Mouse (Mus musculus): Measurements from ENCODE around the gene Sun1. TPM values are rescaled to one million over a fixed set of nuclear protein-coding genes. Genes with fewer than 3 reads are reported as not detected.

The Sun1 gene
- polyA plus RNA-seq, 1 experiment from 2014 or later, result 59.3 TPM

- H3K27ac ChIP-seq, result no peak overlapping the region
- peaks cover 73% of the 10 kb centered on the region for H3K36me3 ChIP-seq (replicated peaks)
- WGBS, result 96% methylated on average over 4 of the region's 4 CpGs
- H3K4me1 ChIP-seq, result no peaks in the 10 kb centered on the region
- H3K4me3 ChIP-seq (replicated peaks), result no peak overlapping the region
- no peak overlapping the region for H3K4me2 ChIP-seq
- H3K9me3 ChIP-seq, result no peaks in the 10 kb centered on the region
- no peaks in the 10 kb centered on the region for H3K27me3 ChIP-seq
- no peak for ATAC-seq (ENCODE audit: low FRiP score)
- H3K9ac ChIP-seq, result no peak overlapping the region
Measured at GRCm38 (mm10) chr5:139184897-139185296, 15.5 kb upstream of the Sun1 start.

DNA sequence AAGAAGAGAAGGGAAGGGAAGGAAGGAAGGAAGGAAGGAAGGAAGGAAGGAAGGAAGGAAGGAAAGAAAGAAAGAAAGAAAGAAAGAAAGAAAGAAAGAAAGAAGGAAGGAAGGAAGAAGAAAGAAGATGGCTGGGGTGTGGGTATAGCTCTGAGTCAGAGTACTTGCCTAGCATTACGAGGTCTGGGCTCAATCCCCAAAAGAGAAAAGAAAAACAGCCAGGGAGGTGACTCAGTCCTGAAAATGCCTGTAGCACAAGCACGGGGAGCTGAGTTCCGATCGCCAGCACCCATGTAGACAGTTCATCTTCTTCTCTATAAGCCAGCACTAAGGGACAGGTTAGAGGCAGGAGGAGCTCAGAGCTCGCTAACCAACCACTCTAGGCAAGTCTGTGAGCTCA lies 10.7 kb upstream of the Sun1 start:
- no peaks in the 10 kb centered on the region for H3K27me3 ChIP-seq

GRCm38 (mm10) chr5:139190958-139191357 lies 9.5 kb upstream of the Sun1 start:
- Histone ChIP-seq H3K27me3 (no peaks in the 10 kb centered on the region), H3K4me3 (replicated peaks) (no peak overlapping the region), H3K9ac (no peak overlapping the region), H3K4me1 (no peaks in the 10 kb centered on the region), H3K36me3 (replicated peaks) (peaks cover 17% of the 10 kb centered on the region), H3K4me2 (no peak overlapping the region), H3K9me3 (no peaks in the 10 kb centered on the region), H3K27ac (no peak overlapping the region)
- WGBS, result 84% methylated on average over 5 of the region's 5 CpGs
- ATAC-seq (ENCODE audit: low FRiP score), result no peak

More for the DNA sequence above, 10.7 kb upstream of the Sun1 start:
- ATAC-seq (ENCODE audit: low FRiP score), result no peak
- peaks cover 29% of the 10 kb centered on the region for H3K36me3 ChIP-seq (replicated peaks)
- WGBS, result 95% methylated on average over 5 of the region's 5 CpGs
- H3K9me3 ChIP-seq, result no peaks in the 10 kb centered on the region
- H3K4me1 ChIP-seq, result no peaks in the 10 kb centered on the region
- H3K27ac ChIP-seq, result no peak overlapping the region
- H3K4me3 ChIP-seq (replicated peaks), result no peak overlapping the region
- H3K9ac ChIP-seq, result no peak overlapping the region
- no peak overlapping the region for H3K4me2 ChIP-seq

DNA sequence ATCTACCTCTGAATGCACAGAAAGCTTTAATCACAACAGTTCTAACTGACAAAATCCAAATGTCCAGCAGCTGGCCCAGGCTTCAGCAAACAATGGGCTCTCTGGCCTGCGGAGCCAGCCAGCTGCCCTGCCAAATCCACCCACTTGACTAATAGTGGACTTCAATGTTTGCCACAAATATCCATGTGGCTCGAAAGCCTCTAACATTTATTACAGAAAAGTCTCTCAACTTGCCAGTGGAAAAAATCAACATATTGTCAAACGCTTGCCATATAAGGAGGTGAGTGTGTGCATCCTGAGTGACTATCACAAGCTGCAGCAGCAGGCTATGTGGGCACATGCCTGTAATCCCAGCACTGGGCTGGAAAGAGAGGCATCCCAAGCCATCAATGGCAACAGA lies 1.7 kb upstream of the Sun1 start:
- no peak overlapping the region for H3K27ac ChIP-seq
- ATAC-seq (ENCODE audit: low FRiP score), result no peak
- H3K4me2 ChIP-seq, result no peak overlapping the region
- no peaks in the 10 kb centered on the region for H3K27me3 ChIP-seq
- no peaks in the 10 kb centered on the region for H3K9me3 ChIP-seq
- H3K36me3 ChIP-seq (replicated peaks), result no peaks in the 10 kb centered on the region
- H3K4me1 ChIP-seq, result peaks cover 19% of the 10 kb centered on the region
- no peak overlapping the region for H3K4me3 ChIP-seq (replicated peaks)
- 85% methylated on average over 3 of the region's 3 CpGs for WGBS
- no peak overlapping the region for H3K9ac ChIP-seq

GRCm38 (mm10) chr5:139199636-139199994 lies 822 bp upstream of the Sun1 start:
- WGBS, result 44% methylated on average over 2 of the region's 2 CpGs
- Histone ChIP-seq H3K36me3 (replicated peaks) (no peaks in the 10 kb centered on the region), H3K9ac (peak overlapping the region; percentile 60; the same call in 1 of the 2 replicates), H3K4me2 (peak overlapping the region; percentile 88), H3K27ac (peak overlapping the region; percentile 77), H3K27me3 (no peaks in the 10 kb centered on the region), H3K4me1 (peaks cover 23% of the 10 kb centered on the region), H3K9me3 (no peaks in the 10 kb centered on the region), H3K4me3 (replicated peaks) (peak overlapping the region; percentile 93)
- ATAC-seq (ENCODE audit: low FRiP score), result no peak

GRCm38 (mm10) chr5:139200770-139201569 lies 533 bp downstream of the Sun1 start:
- H3K9me3 ChIP-seq, result no peaks in the 10 kb centered on the region
- peak overlapping the region; percentile 63; the same call in 1 of the 2 replicates for H3K27ac ChIP-seq
- peak overlapping the region; percentile 89 for H3K9ac ChIP-seq
- H3K27me3 ChIP-seq, result no peaks in the 10 kb centered on the region
- H3K4me2 ChIP-seq, result peak overlapping the region; percentile 88
- WGBS, result under 1% methylated on average over 57 of the region's 57 CpGs
- peaks cover 33% of the 10 kb centered on the region for H3K4me1 ChIP-seq
- no peaks in the 10 kb centered on the region for H3K36me3 ChIP-seq (replicated peaks)
- ATAC-seq (ENCODE audit: low FRiP score), result peak; percentile 51
- H3K4me3 ChIP-seq (replicated peaks), result peak overlapping the region; percentile 93

GRCm38 (mm10) chr5:139202127-139202526 lies 1.7 kb downstream of the Sun1 start:
- Histone ChIP-seq H3K9ac (peak overlapping the region; percentile 89), H3K27ac (no peak overlapping the region)
- WGBS, result 80% methylated on average over 11 of the region's 11 CpGs

DNA sequence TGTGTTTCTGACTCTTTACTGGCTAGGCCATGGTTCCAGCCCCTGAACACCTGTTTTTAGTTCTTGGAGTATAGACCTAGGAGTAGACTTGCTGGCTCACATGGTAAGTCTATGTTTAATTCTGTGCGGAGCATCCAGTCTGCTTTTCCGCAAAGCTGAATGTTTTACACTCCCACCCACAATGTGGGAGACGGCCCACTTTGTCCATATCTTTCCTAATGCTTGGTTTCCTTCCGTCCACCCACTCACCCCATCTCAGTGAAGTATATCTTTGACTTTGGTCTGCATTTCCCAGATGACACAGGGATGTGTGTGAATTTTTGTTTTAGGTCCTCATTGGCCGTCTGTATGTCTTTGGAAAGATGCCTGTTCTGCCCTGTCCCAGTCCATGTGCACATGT lies 2.9 kb downstream of the Sun1 start:
- ATAC-seq (ENCODE audit: low FRiP score), result no peak
- H3K9ac ChIP-seq, result no peak overlapping the region
- H3K4me2 ChIP-seq, result no peak overlapping the region
- no peaks in the 10 kb centered on the region for H3K9me3 ChIP-seq
- H3K36me3 ChIP-seq (replicated peaks), result 0 out of 2 replicates have a peak, but pooled peaks cover 2% of the 10 kb centered on the region
- H3K27ac ChIP-seq, result no peak overlapping the region
- no peaks in the 10 kb centered on the region for H3K27me3 ChIP-seq
- no peak overlapping the region for H3K4me3 ChIP-seq (replicated peaks)
- peaks cover 35% of the 10 kb centered on the region for H3K4me1 ChIP-seq
- WGBS, result 90% methylated on average over 5 of the region's 5 CpGs

More at GRCm38 (mm10) chr5:139202127-139202526, 1.7 kb downstream of the Sun1 start:
- H3K36me3 ChIP-seq (replicated peaks), result no peaks in the 10 kb centered on the region
- H3K4me2 ChIP-seq, result peak overlapping the region; percentile 88
- peaks cover 35% of the 10 kb centered on the region for H3K4me1 ChIP-seq
- H3K27me3 ChIP-seq, result no peaks in the 10 kb centered on the region
- peak overlapping the region; percentile 93 for H3K4me3 ChIP-seq (replicated peaks)
- ATAC-seq (ENCODE audit: low FRiP score), result no peak
- no peaks in the 10 kb centered on the region for H3K9me3 ChIP-seq

- no peak overlapping the region for H3K9ac ChIP-seq
- 76% methylated on average over 4 of the region's 4 CpGs for WGBS
- H3K27ac ChIP-seq, result no peak overlapping the region
- H3K27me3 ChIP-seq, result no peaks in the 10 kb centered on the region
- ATAC-seq (ENCODE audit: low FRiP score), result no peak
- no peak overlapping the region for H3K4me3 ChIP-seq (replicated peaks)
- H3K4me2 ChIP-seq, result no peak overlapping the region
- peaks cover 29% of the 10 kb centered on the region for H3K4me1 ChIP-seq
- H3K36me3 ChIP-seq (replicated peaks), result peaks cover 18% of the 10 kb centered on the region
- H3K9me3 ChIP-seq, result no peaks in the 10 kb centered on the region
Measured at GRCm38 (mm10) chr5:139206081-139206480, 5.6 kb downstream of the Sun1 start.

GRCm38 (mm10) chr5:139206525-139206924 lies 6.1 kb downstream of the Sun1 start:
- Histone ChIP-seq H3K36me3 (replicated peaks) (peaks cover 18% of the 10 kb centered on the region), H3K9me3 (no peaks in the 10 kb centered on the region), H3K4me1 (peaks cover 25% of the 10 kb centered on the region), H3K4me3 (replicated peaks) (no peak overlapping the region), H3K27ac (no peak overlapping the region), H3K4me2 (no peak overlapping the region), H3K9ac (no peak overlapping the region), H3K27me3 (no peaks in the 10 kb centered on the region)
- WGBS, result 78% methylated on average over 7 of the region's 7 CpGs
- ATAC-seq (ENCODE audit: low FRiP score), result no peak

- H3K36me3 ChIP-seq (replicated peaks), result peaks cover 24% of the 10 kb centered on the region
- no peak overlapping the region for H3K4me3 ChIP-seq (replicated peaks)
- no peak for ATAC-seq (ENCODE audit: low FRiP score)
- no peaks in the 10 kb centered on the region for H3K27me3 ChIP-seq
- no peaks in the 10 kb centered on the region for H3K9me3 ChIP-seq
- H3K9ac ChIP-seq, result no peak overlapping the region
- peaks cover 17% of the 10 kb centered on the region for H3K4me1 ChIP-seq
- H3K4me2 ChIP-seq, result no peak overlapping the region
- H3K27ac ChIP-seq, result no peak overlapping the region
Measured at GRCm38 (mm10) chr5:139208183-139208582, 7.7 kb downstream of the Sun1 start.

DNA sequence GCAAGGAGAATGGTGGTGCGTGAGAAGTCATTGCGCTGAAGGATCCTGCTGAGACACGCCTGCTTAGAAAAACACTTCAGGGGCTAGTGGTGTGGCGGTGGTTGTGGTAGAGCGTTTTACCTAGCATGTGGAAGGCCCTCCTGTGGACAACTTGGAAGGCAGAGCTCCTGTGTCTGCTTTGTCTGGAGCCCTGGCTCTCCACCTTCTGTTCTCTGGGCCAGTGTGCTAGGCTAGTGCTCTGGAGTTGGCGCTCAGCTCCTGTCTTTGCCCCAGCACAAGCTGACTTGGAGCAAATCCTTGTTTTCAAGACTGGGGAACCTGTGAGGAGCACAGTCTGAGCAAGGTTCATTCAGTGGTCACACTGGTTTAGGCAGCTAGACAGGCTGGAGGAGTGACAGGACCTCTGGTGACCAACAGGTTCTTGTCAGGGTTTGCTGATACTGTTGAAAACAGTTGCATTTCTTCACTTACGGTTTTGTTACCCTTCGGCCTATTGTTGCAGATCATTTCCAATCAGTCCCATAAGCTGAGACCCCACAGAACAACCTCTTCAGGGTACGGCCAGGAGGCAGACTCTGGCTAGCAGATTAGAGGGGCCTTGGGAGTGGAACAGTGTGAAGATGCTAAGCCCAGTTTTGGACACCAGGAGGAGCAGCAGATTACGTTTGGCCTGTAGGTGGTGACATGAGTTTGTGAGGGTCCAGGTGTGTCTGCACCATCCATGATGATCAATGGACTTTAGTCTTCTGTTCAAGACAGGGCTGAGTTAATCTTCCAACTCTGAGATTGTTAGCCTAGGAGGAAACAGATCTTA lies 8.6 kb downstream of the Sun1 start:
- Histone ChIP-seq H3K27me3 (no peaks in the 10 kb centered on the region), H3K9ac (no peak overlapping the region), H3K27ac (no peak overlapping the region), H3K4me1 (peaks cover 17% of the 10 kb centered on the region), H3K4me2 (no peak overlapping the region), H3K9me3 (no peaks in the 10 kb centered on the region), H3K36me3 (replicated peaks) (peaks cover 24% of the 10 kb centered on the region), H3K4me3 (replicated peaks) (no peak overlapping the region)
- WGBS, result 94% methylated on average over 10 of the region's 10 CpGs
- ATAC-seq (ENCODE audit: low FRiP score), result no peak
